Mouse (Mus musculus) bone marrow, adult 2 months (tissue): Measurements from ENCODE around the gene Usp2.

Experiments used
- CTCF ChIP-seq: fragments of 200-500 bp; IDR thresholded peaks from 2 replicates; pipeline ENCODE4 v1.5.1; 2011; ENCODE audit warnings: low read length, control low read depth; ENCODE audit not compliant: control insufficient read depth, insufficient read depth
- POLR2A ChIP-seq: fragments of 200-500 bp; IDR thresholded peaks from 2 replicates; pipeline ENCODE4 v1.6.1; 2011; ENCODE audit warnings: low read depth, mild to moderate bottlenecking, control low read depth, low read length, borderline replicate concordance; ENCODE audit not compliant: control insufficient read depth

DNA sequence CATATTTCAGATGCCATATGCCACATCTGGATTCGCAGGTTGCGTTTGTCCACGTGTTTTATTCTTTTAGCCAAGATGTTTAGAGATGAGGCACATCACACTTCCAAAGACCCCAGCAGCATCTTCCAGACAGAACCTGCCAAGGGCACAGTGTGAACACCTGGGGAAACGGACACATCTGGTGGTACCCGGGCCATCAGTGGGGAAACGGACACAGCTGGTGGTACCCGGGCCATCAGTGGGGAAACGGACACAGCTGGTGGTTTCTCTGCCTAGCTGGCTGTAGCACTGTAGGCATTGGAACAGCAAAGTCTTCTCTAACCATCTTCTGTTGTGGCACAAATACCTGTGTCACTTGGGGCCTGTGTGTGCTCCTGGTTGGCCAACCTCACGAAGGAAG is 29.0 kb downstream of the Usp2 start:
- TF ChIP-seq CTCF (no peak), POLR2A (no peak)
